Mouse (Mus musculus) bone marrow macrophage, adult 2 months (primary cell): Measurements from ENCODE around the gene Kirrel. TPM values are rescaled to one million over a fixed set of nuclear protein-coding genes. Genes with fewer than 3 reads are reported as not detected.

Source experiments
- H3K27ac ChIP-seq: 2 replicates; pipeline ENCODE4 v1.5.1; 2012; ENCODE audit warnings: low read depth, low read length; ENCODE audit not compliant: insufficient read depth
- H3K4me1 ChIP-seq: 2 replicates; pipeline ENCODE4 v1.6.1; 2012; ENCODE audit warnings: low read length; ENCODE audit not compliant: control insufficient read depth, insufficient read depth
- H3K4me3 ChIP-seq: 2 replicates; pipeline ENCODE4 v1.5.1; 2012; ENCODE audit warnings: mild to moderate bottlenecking, low read length, moderate library complexity; ENCODE audit not compliant: insufficient read depth
- CTCF ChIP-seq: IDR thresholded peaks from 2 replicates; pipeline ENCODE4 v1.5.1; 2012; ENCODE audit warnings: low read depth, mild to moderate bottlenecking, low read length, moderate library complexity
- POLR2A ChIP-seq: IDR thresholded peaks from 2 replicates; pipeline ENCODE4 v1.6.1; 2012; ENCODE audit warnings: mild to moderate bottlenecking, low read depth, low read length, borderline replicate concordance
- polyA plus RNA-seq: library from polyadenylated mRNA; stranded (reverse); fragments of >200 nt; gene quantifications from 2 replicates; pipeline ENCODE4 v1.2.4, GENCODE M21; 2012; ENCODE audit not compliant: missing spikeins, insufficient read depth, insufficient read length

Kirrel gene
- polyA plus RNA-seq, 1 experiment, result 0.46 TPM

- TF ChIP-seq POLR2A (no peak), CTCF (no peak)
- Histone ChIP-seq H3K27ac (no peak overlapping the region), H3K4me1 (no peaks in the 10 kb centered on the region), H3K4me3 (no peak overlapping the region)
Measured at GRCm38 (mm10) chr3:87193352-87193751, 18.8 kb upstream of the Kirrel start.

- Histone ChIP-seq H3K4me3 (no peak overlapping the region), H3K4me1 (no peaks in the 10 kb centered on the region), H3K27ac (no peak overlapping the region)
- TF ChIP-seq POLR2A, result no peak
- no peak for TF ChIP-seq CTCF
Measured at GRCm38 (mm10) chr3:87176687-87177086, 2.1 kb upstream of the Kirrel start.

- TF ChIP-seq CTCF (no peak), POLR2A (no peak)
- Histone ChIP-seq H3K4me3 (no peak overlapping the region), H3K4me1 (no peaks in the 10 kb centered on the region), H3K27ac (no peak overlapping the region)
Measured at GRCm38 (mm10) chr3:87175438-87175815, 880 bp upstream of the Kirrel start.

GRCm38 (mm10) chr3:87174769-87175437 lies 356 bp upstream of the Kirrel start:
- no peak overlapping the region for H3K27ac ChIP-seq
- peak overlapping the region; percentile 47 for H3K4me3 ChIP-seq
- TF ChIP-seq CTCF (no peak), POLR2A (no peak)
- H3K4me1 ChIP-seq, result no peaks in the 10 kb centered on the region

- Histone ChIP-seq H3K4me1 (no peaks in the 10 kb centered on the region), H3K4me3 (peak overlapping the region; percentile 47; the same call in 1 of the 2 replicates), H3K27ac (no peak overlapping the region)
- TF ChIP-seq POLR2A, result no peak
- TF ChIP-seq CTCF, result no peak
Measured at GRCm38 (mm10) chr3:87173486-87174085, 961 bp downstream of the Kirrel start.

- H3K4me1 ChIP-seq, result no peaks in the 10 kb centered on the region
- H3K4me3 ChIP-seq, result no peak overlapping the region
- TF ChIP-seq POLR2A (no peak), CTCF (no peak)
- no peak overlapping the region for H3K27ac ChIP-seq
Measured at GRCm38 (mm10) chr3:87173103-87173444, 1.5 kb downstream of the Kirrel start.

GRCm38 (mm10) chr3:87172351-87173102 lies 2.0 kb downstream of the Kirrel start:
- Histone ChIP-seq H3K4me3 (no peak overlapping the region), H3K4me1 (no peaks in the 10 kb centered on the region)

GRCm38 (mm10) chr3:87171201-87172100 lies 3.1 kb downstream of the Kirrel start:
- no peak for TF ChIP-seq POLR2A
- no peak overlapping the region for H3K4me3 ChIP-seq
- H3K27ac ChIP-seq, result no peak overlapping the region
- H3K4me1 ChIP-seq, result no peaks in the 10 kb centered on the region

More at GRCm38 (mm10) chr3:87172351-87173102, 2.0 kb downstream of the Kirrel start:
- H3K27ac ChIP-seq, result no peak overlapping the region
- TF ChIP-seq CTCF, result no peak
- TF ChIP-seq POLR2A, result no peak

GRCm38 (mm10) chr3:87169402-87170015 lies 5.0 kb downstream of the Kirrel start:
- H3K4me1 ChIP-seq, result 0 out of 2 replicates have a peak, but pooled peaks cover 2% of the 10 kb centered on the region
- H3K4me3 ChIP-seq, result no peak overlapping the region
- H3K27ac ChIP-seq, result no peak overlapping the region
- TF ChIP-seq CTCF, result no peak
- TF ChIP-seq POLR2A, result no peak

GRCm38 (mm10) chr3:87168756-87169155 lies 5.8 kb downstream of the Kirrel start:
- no peak overlapping the region for H3K27ac ChIP-seq
- TF ChIP-seq POLR2A, result no peak
- no peak for TF ChIP-seq CTCF
- 0 out of 2 replicates have a peak, but pooled peaks cover 2% of the 10 kb centered on the region for H3K4me1 ChIP-seq
- no peak overlapping the region for H3K4me3 ChIP-seq
